Comparison of ENCODE assay signal across 21 mouse cellular contexts in the genomic region with DNA sequence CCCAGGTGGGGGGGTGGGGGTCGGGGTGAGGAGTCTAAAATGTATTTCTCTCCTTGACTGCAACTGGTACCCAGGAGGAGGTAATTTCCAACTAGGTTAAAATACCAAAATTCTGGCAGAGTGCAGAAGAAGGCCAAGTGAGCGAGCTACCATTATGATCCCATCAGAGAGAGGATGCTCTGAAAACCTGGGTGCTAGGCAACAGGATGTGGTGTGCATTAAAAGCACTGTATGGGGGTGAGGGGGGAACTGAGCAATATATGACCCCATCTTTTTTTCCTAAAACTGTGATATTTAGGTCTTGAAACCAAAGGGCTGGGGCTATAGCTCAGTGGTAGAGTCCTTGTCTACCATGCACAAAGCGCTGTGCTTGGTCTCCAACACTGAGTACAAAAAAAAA. TPM values are rescaled to one million over a fixed set of nuclear protein-coding genes. Genes with fewer than 3 reads are reported as not detected.
DNase-seq lines count a peak whose midpoint lies in the region; ATAC-seq and TF ChIP-seq lines count a peak whose summit lies in the region.
"Had no signal": no experiment of that assay in that cellular context is flagged by ENCODE, and none has a peak within 500 bp of the region (broad histone marks: within the 10 kb centered on the region; RNA-seq: fewer than 3 reads in every experiment).

No protein-coding gene starts in this region.

- H3K36me3 ChIP-seq in megakaryocyte, embryonic 14.5 days (replicated peaks; ENCODE audit: low read length): peaks cover 7% of the 10 kb centered on the region
- H3K36me3 ChIP-seq in kidney, adult 2 months (ENCODE audit: control insufficient read depth, insufficient read depth, low read length): no peaks in the 10 kb centered on the region

- no peak for TF ChIP-seq POLR2A in kidney, adult 2 months (IDR thresholded peaks at IDR 0.05; ENCODE audit: low read depth, low read length)

- peak overlapping the region; percentile 5 for H3K4me3 ChIP-seq in megakaryocyte, embryonic 14.5 days (replicated peaks)
- no peak overlapping the region for H3K4me3 ChIP-seq in kidney, adult 2 months (ENCODE audit: insufficient read depth, low read depth, low read length)
- H3K4me3 ChIP-seq: embryonic facial prominence, embryonic 13.5 days; forebrain, embryonic 12.5 days; heart, embryonic 13.5 days; hindbrain, embryonic 15.5 days had no signal

- peaks cover 39% of the 10 kb centered on the region for H3K4me1 ChIP-seq in megakaryocyte, embryonic 14.5 days
- H3K4me1 ChIP-seq in kidney, adult 2 months (ENCODE audit: control insufficient read depth, insufficient read depth, low read length): no peaks in the 10 kb centered on the region
- H3K4me1 ChIP-seq: embryonic facial prominence, embryonic 13.5 days; forebrain, embryonic 12.5 days; heart, embryonic 13.5 days; hindbrain, embryonic 15.5 days had no signal

- WGBS in kidney, adult 2 months: 91% methylated on average over 3 of the region's 3 CpGs

- H3K27me3 ChIP-seq in megakaryocyte, embryonic 14.5 days (replicated peaks): peaks cover 9% of the 10 kb centered on the region
- no peaks in the 10 kb centered on the region for H3K27me3 ChIP-seq in kidney, adult 2 months (replicated peaks; ENCODE audit: control insufficient read depth, insufficient read depth, low read length)
- H3K27me3 ChIP-seq: embryonic facial prominence, embryonic 13.5 days; forebrain, embryonic 12.5 days; heart, embryonic 13.5 days; hindbrain, embryonic 15.5 days had no signal

- no peak for ATAC-seq in megakaryocyte, adult 5-6 weeks (ENCODE audit: poor library complexity, severe bottlenecking)
- peak; percentile 67 for ATAC-seq in CD4-positive, CD25-positive, alpha-beta regulatory T cell, adult 4 months
- peak; percentile 68 for ATAC-seq in inflammation-experienced regulatory T-cells, adult 6 months
- ATAC-seq: forebrain, postnatal 0 days had no signal

- no peak for TF ChIP-seq CTCF in kidney, adult 2 months (conservative IDR thresholded peaks at IDR 0.05; ENCODE audit: insufficient read depth, insufficient read length, low read depth, low read length)

- DNase-seq in cerebellum, postnatal 10 days: no peak
- DNase-seq in frontal cortex, adult 2 months (ENCODE audit: extremely low spot score in 1 of 2, low spot score in 1 of 2): no peak
- no peak for DNase-seq in kidney, adult 2 months
- DNase-seq: adrenal gland, postnatal 10 days; B cell, adult 2 months; cerebellum, adult 11-12 months; cerebellum, adult 9-10 months; cerebellum, postnatal 36 days; forebrain, postnatal 0 days; gastrocnemius, adult 2 months; gastrocnemius, postnatal 25 days; heart, adult 11 months; heart, postnatal 36 days had no signal

- no peaks in the 10 kb centered on the region for H3K9me3 ChIP-seq in megakaryocyte, embryonic 14.5 days
- H3K9me3 ChIP-seq: embryonic facial prominence, embryonic 13.5 days; forebrain, embryonic 12.5 days; heart, embryonic 13.5 days; hindbrain, embryonic 15.5 days had no signal

- H3K27ac ChIP-seq in kidney, adult 2 months (ENCODE audit: insufficient read depth, low read depth, low read length): no peak overlapping the region
- H3K27ac ChIP-seq: embryonic facial prominence, embryonic 13.5 days; forebrain, embryonic 12.5 days; gastrocnemius, adult 2 months; heart, embryonic 13.5 days; hindbrain, embryonic 15.5 days had no signal

RNA-seq across cellular contexts. Expression of gene Zbtb8a, which starts 13.5 kb away (rescaled TPM):
- 0.29 TPM in 1 of 2 replicates, not detected in the other for polyA plus RNA-seq in megakaryocyte, embryonic 14.5 days (2012; ENCODE audit: insufficient read depth, low replicate concordance)
- total RNA-seq in megakaryocyte, adult 5-6 weeks (2015): 3.0 and 3.3 TPM in 2 replicates
- 9.3 and 9.4 TPM in 2 replicates for total RNA-seq in megakaryocyte, adult 5-6 weeks (2017)
- polyA plus RNA-seq in CD4-positive, CD25-positive, alpha-beta regulatory T cell, adult 4 months (2017; shearing (Covaris generic)): 1 to 10 TPM; 9.6 to 9.8 TPM
- polyA plus RNA-seq in inflammation-experienced regulatory T-cells, adult 6 months (2017; shearing (Covaris generic)): 1 to 10 TPM; 3.0 to 6.6 (median 5.8) TPM
- polyA plus RNA-seq in frontal cortex, adult 2 months (2012; rRNA removed): 8.5 and 9.2 TPM in 2 replicates
- 4.9 and 5.4 TPM in 2 replicates for polyA plus RNA-seq in kidney, adult 2 months (2012; rRNA removed)

RNA-seq across cellular contexts. Expression of gene Zbtb8os, which starts 28.9 kb away (rescaled TPM):
- polyA plus RNA-seq in megakaryocyte, embryonic 14.5 days (2012; ENCODE audit: insufficient read depth, low replicate concordance): 3.9 TPM in 1 of 2 replicates, not detected in the other
- total RNA-seq in megakaryocyte, adult 5-6 weeks (2015): 60.9 and 69.8 TPM in 2 replicates
- total RNA-seq in megakaryocyte, adult 5-6 weeks (2017): 79.7 and 84.8 TPM in 2 replicates
- polyA plus RNA-seq in CD4-positive, CD25-positive, alpha-beta regulatory T cell, adult 4 months (2017; shearing (Covaris generic)): 10 to 100 TPM; 79.6 to 86.0 TPM
- polyA plus RNA-seq in inflammation-experienced regulatory T-cells, adult 6 months (2017; shearing (Covaris generic)): 100 to 1,000 TPM; 103 to 158 (median 113) TPM
- 31.1 and 32.0 TPM in 2 replicates for polyA plus RNA-seq in frontal cortex, adult 2 months (2012; rRNA removed)
- 21.6 and 32.1 TPM in 2 replicates for polyA plus RNA-seq in kidney, adult 2 months (2012; rRNA removed)

RNA-seq across cellular contexts. Expression of gene Rbbp4, which starts 29.2 kb away (rescaled TPM):
- 2.0 and 20.5 TPM in 2 replicates for polyA plus RNA-seq in megakaryocyte, embryonic 14.5 days (2012; ENCODE audit: insufficient read depth, low replicate concordance)
- total RNA-seq in megakaryocyte, adult 5-6 weeks (2015): 174 and 182 TPM in 2 replicates
- total RNA-seq in megakaryocyte, adult 5-6 weeks (2017): 86.5 and 88.9 TPM in 2 replicates
- 100 to 1,000 TPM; 252 to 315 TPM for polyA plus RNA-seq in CD4-positive, CD25-positive, alpha-beta regulatory T cell, adult 4 months (2017; shearing (Covaris generic))
- polyA plus RNA-seq in inflammation-experienced regulatory T-cells, adult 6 months (2017; shearing (Covaris generic)): 100 to 1,000 TPM; 289 to 492 (median 352) TPM
- 59.1 and 61.4 TPM in 2 replicates for polyA plus RNA-seq in frontal cortex, adult 2 months (2012; rRNA removed)
- 30.8 and 36.7 TPM in 2 replicates for polyA plus RNA-seq in kidney, adult 2 months (2012; rRNA removed)
